8 mouse cellular contexts compared by ENCODE assay signal in genomic region chr9:61947402-61948346, GRCm38 (mm10). TPM values are rescaled to one million over a fixed set of nuclear protein-coding genes. Genes with fewer than 3 reads are reported as not detected.
DNase-seq lines count a peak whose midpoint lies in the region; ATAC-seq and TF ChIP-seq lines count a peak whose summit lies in the region.

No protein-coding gene starts in this region.

- H3K9ac ChIP-seq in heart, embryonic 12.5 days = peak overlapping the region; percentile 68
- peak overlapping the region; percentile 64 for H3K9ac ChIP-seq in kidney, embryonic 16.5 days (replicated peaks; ENCODE audit: low read length)
- H3K9ac ChIP-seq in liver, embryonic 13.5 days = peak overlapping the region; percentile 53
- no peak overlapping the region for H3K9ac ChIP-seq in stomach, postnatal 0 days (ENCODE audit: low read length)

- peaks cover 11% of the 10 kb centered on the region for H3K36me3 ChIP-seq in heart, embryonic 12.5 days
- H3K36me3 ChIP-seq in kidney, embryonic 16.5 days (ENCODE audit: insufficient read depth, low read length) = peaks cover 6% of the 10 kb centered on the region; the same call in 1 of the 2 replicates
- H3K36me3 ChIP-seq in liver, embryonic 13.5 days = peaks cover 21% of the 10 kb centered on the region
- no peaks in the 10 kb centered on the region for H3K36me3 ChIP-seq in stomach, postnatal 0 days (ENCODE audit: control insufficient read depth, insufficient read depth, low read length)

- TF ChIP-seq EP300 in stomach, postnatal 0 days (optimal IDR thresholded peaks at IDR 0.05) = no peak

- H3K9me3 ChIP-seq in heart, embryonic 12.5 days (replicated peaks) = no peaks in the 10 kb centered on the region
- no peaks in the 10 kb centered on the region for H3K9me3 ChIP-seq in kidney, embryonic 16.5 days (ENCODE audit: low read length)
- H3K9me3 ChIP-seq in liver, embryonic 13.5 days (replicated peaks) = no peaks in the 10 kb centered on the region
- H3K9me3 ChIP-seq in stomach, postnatal 0 days (ENCODE audit: control insufficient read depth, low read length) = no peaks in the 10 kb centered on the region

- no peak overlapping the region for H3K27ac ChIP-seq in heart, embryonic 12.5 days (ENCODE audit: poor library complexity, severe bottlenecking)
- peak overlapping the region; percentile 60; the same call in 1 of the 2 replicates for H3K27ac ChIP-seq in kidney, embryonic 16.5 days (ENCODE audit: low read length)
- H3K27ac ChIP-seq in liver, embryonic 13.5 days = no peak overlapping the region
- H3K27ac ChIP-seq in stomach, postnatal 0 days (replicated peaks) = peak overlapping the region; percentile 13; the same call in 1 of the 2 replicates

- peaks cover 18% of the 10 kb centered on the region for H3K4me1 ChIP-seq in heart, embryonic 12.5 days (replicated peaks)
- peaks cover 13% of the 10 kb centered on the region; the same call in 1 of the 2 replicates for H3K4me1 ChIP-seq in kidney, embryonic 16.5 days (ENCODE audit: insufficient read depth, low read length)
- peaks cover 31% of the 10 kb centered on the region for H3K4me1 ChIP-seq in liver, embryonic 13.5 days (replicated peaks)
- no peaks in the 10 kb centered on the region for H3K4me1 ChIP-seq in stomach, postnatal 0 days (replicated peaks; ENCODE audit: control insufficient read depth, insufficient read depth)

- H3K27me3 ChIP-seq in heart, embryonic 12.5 days (replicated peaks) = no peaks in the 10 kb centered on the region
- H3K27me3 ChIP-seq in kidney, embryonic 16.5 days (ENCODE audit: insufficient read depth, low read length) = no peaks in the 10 kb centered on the region
- H3K27me3 ChIP-seq in liver, embryonic 13.5 days = no peaks in the 10 kb centered on the region
- no peaks in the 10 kb centered on the region for H3K27me3 ChIP-seq in stomach, postnatal 0 days (ENCODE audit: control insufficient read depth, insufficient read depth, low read length)

- ATAC-seq in erythroblast, adult 5-6 weeks (replicated peaks; ENCODE audit: low FRiP score, poor library complexity, severe bottlenecking) = peak; percentile 87
- peak; percentile 81 for ATAC-seq in heart, embryonic 12.5 days (ENCODE audit: insufficient number of reproducible peaks, low FRiP score)
- peak; percentile 81 for ATAC-seq in kidney, embryonic 16.5 days (ENCODE audit: low FRiP score, low TSS enrichment)
- ATAC-seq in liver, embryonic 13.5 days (ENCODE audit: low read depth) = peak; percentile 65
- peak; percentile 83 for ATAC-seq in stomach, postnatal 0 days (ENCODE audit: low FRiP score, low TSS enrichment)

- peak overlapping the region; percentile 93 for H3K4me2 ChIP-seq in heart, embryonic 12.5 days
- peak overlapping the region; percentile 76 for H3K4me2 ChIP-seq in kidney, embryonic 16.5 days (replicated peaks; ENCODE audit: low read depth, low read length)
- peak overlapping the region; percentile 83 for H3K4me2 ChIP-seq in liver, embryonic 13.5 days
- H3K4me2 ChIP-seq in stomach, postnatal 0 days (replicated peaks; ENCODE audit: low read depth) = peak overlapping the region; percentile 99

- peak overlapping the region; percentile 88 for H3K4me3 ChIP-seq in heart, embryonic 12.5 days
- H3K4me3 ChIP-seq in kidney, embryonic 16.5 days (ENCODE audit: low read length) = peak overlapping the region; percentile 77
- H3K4me3 ChIP-seq in liver, embryonic 13.5 days (replicated peaks) = peak overlapping the region; percentile 96
- peak overlapping the region; percentile 68 for H3K4me3 ChIP-seq in stomach, postnatal 0 days (ENCODE audit: low read depth, low read length)

- DNase-seq in CD8-positive naive resting alpha-beta T cell, adult 2 months (ENCODE audit: low read depth in 2 of 2, low spot score in 2 of 2) = peak; percentile 67 to 68
- peak; percentile 95 for DNase-seq in brain, embryonic 14.5 days (ENCODE audit: low read depth)
- DNase-seq in liver, embryonic 13.5 days = peak; percentile 66
- DNase-seq in neural tube, embryonic 10.5 days (ENCODE audit: extremely low spot score, low spot score) = peak; percentile 79
- peak; percentile 82 for DNase-seq in stomach, postnatal 0 days (ENCODE audit: low spot score)

- TF ChIP-seq POLR2A in brain, embryonic 14.5 days (IDR thresholded peaks at IDR 0.05; ENCODE audit: borderline replicate concordance, extremely low read depth, insufficient read depth, insufficient read length, poor library complexity, severe bottlenecking) = no peak

- 9% methylated on average over 24 of the region's 24 CpGs for WGBS in heart, embryonic 12.5 days
- 4% methylated on average over 24 of the region's 24 CpGs for WGBS in kidney, embryonic 16.5 days
- WGBS in liver, embryonic 13.5 days (ENCODE audit: insufficient replicate concordance) = 10% methylated on average over 24 of the region's 24 CpGs
- WGBS in stomach, postnatal 0 days = 3% methylated on average over 24 of the region's 24 CpGs

- peak; percentile 95 for TF ChIP-seq CTCF in brain, embryonic 14.5 days (IDR thresholded peaks at IDR 0.05; ENCODE audit: borderline replicate concordance, extremely low read depth, insufficient read depth, insufficient read length)
- peak; percentile 99 for TF ChIP-seq CTCF in stomach, postnatal 0 days (IDR thresholded peaks at IDR 0.05; ENCODE audit: low read depth)

RNA-seq across cellular contexts. Expression of gene Kif23, which starts 1.1 kb away (rescaled TPM):
- polyA plus RNA-seq in brain, embryonic 14.5 days (2012; rRNA removed) = 23.1 and 26.4 TPM in 2 replicates
- 67.1 and 70.2 TPM in 2 replicates for total RNA-seq in erythroblast, adult 5-6 weeks (2015; ENCODE audit: low replicate concordance)
- 131 and 155 TPM in 2 replicates for total RNA-seq in erythroblast, adult 5-6 weeks (2017; ENCODE audit: low replicate concordance)
- polyA plus RNA-seq in heart, embryonic 12.5 days (2016; fragmentation: Nextera tagmentation; extraction: Ambion mirVana) = 83.9 and 97.4 TPM in 2 replicates
- 122 and 129 TPM in 2 replicates for polyA plus RNA-seq in kidney, embryonic 16.5 days (2015; fragmentation: Nextera tagmentation; extraction: Ambion mirVana)
- polyA plus RNA-seq in liver, embryonic 13.5 days (2015; fragmentation: Nextera tagmentation; extraction: Ambion mirVana) = 69.3 and 83.8 TPM in 2 replicates
- 19.9 and 25.1 TPM in 2 replicates for polyA plus RNA-seq in stomach, postnatal 0 days (2015; fragmentation: Nextera tagmentation; extraction: Ambion mirVana)

RNA-seq across cellular contexts. Expression of gene Rplp1, which starts 33.3 kb away (rescaled TPM):
- polyA plus RNA-seq in brain, embryonic 14.5 days (2012; rRNA removed) = 4,229 and 5,499 TPM in 2 replicates
- total RNA-seq in erythroblast, adult 5-6 weeks (2015; ENCODE audit: low replicate concordance) = 655 and 829 TPM in 2 replicates
- total RNA-seq in erythroblast, adult 5-6 weeks (2017; ENCODE audit: low replicate concordance) = 835 and 981 TPM in 2 replicates
- 714 and 736 TPM in 2 replicates for polyA plus RNA-seq in heart, embryonic 12.5 days (2016; fragmentation: Nextera tagmentation; extraction: Ambion mirVana)
- polyA plus RNA-seq in kidney, embryonic 16.5 days (2015; fragmentation: Nextera tagmentation; extraction: Ambion mirVana) = 1,273 and 1,285 TPM in 2 replicates
- polyA plus RNA-seq in liver, embryonic 13.5 days (2015; fragmentation: Nextera tagmentation; extraction: Ambion mirVana) = 1,198 and 1,374 TPM in 2 replicates
- polyA plus RNA-seq in stomach, postnatal 0 days (2015; fragmentation: Nextera tagmentation; extraction: Ambion mirVana) = 1,416 and 1,491 TPM in 2 replicates

Comparison
In these comparisons a context has a peak if more than half of its experiments do, and no peak if none do; other contexts are left out.
1. H3K27ac ChIP-seq: peak in kidney, embryonic 16.5 days (single experiment) and stomach, postnatal 0 days (single experiment); none in heart, embryonic 12.5 days (single experiment) and liver, embryonic 13.5 days (single experiment).
2. Peak in every context shown above with its lines, with median percentiles within 50 percentile points of each other: DNase-seq, ATAC-seq, H3K4me2 ChIP-seq and H3K4me3 ChIP-seq.